Mouse (Mus musculus): Measurements from ENCODE around the gene Fam167b. TPM values are rescaled to one million over a fixed set of nuclear protein-coding genes. Genes with fewer than 3 reads are reported as not detected.

The Fam167b gene
- total RNA-seq, 2 experiments from 2014 or later = not detected

Small RNA genes lying within 50 kb of the gene (microRNA-seq; reads per million reads assigned to microRNA genes)
- not detected for gene Mir8119

Other genes starting within 250 kb of the Fam167b start
- gene Rbbp4, start 243.2 kb downstream of the Fam167b start, total RNA-seq (2021) = 100 to 1,000 TPM; 115 to 123 TPM
- 10 to 100 TPM; 24.6 to 28.4 TPM for gene Zbtb8os, start 242.9 kb downstream of the Fam167b start, total RNA-seq (2021)
- gene Zbtb8a, start 200.4 kb downstream of the Fam167b start, total RNA-seq (2021) = 1 to 10 TPM; 4.7 to 6.5 TPM
- 1 to 10 TPM; 4.3 to 4.9 TPM for gene Zbtb8b, start 137.7 kb downstream of the Fam167b start, total RNA-seq (2021)
- gene Bsdc1, start 117.0 kb downstream of the Fam167b start, total RNA-seq (2021) = 10 to 100 TPM; 56.3 to 62.4 TPM
- gene Tssk3, start 87.5 kb downstream of the Fam167b start, total RNA-seq (2021) = under 1 TPM; 0.42 to 0.52 TPM
- gene Fam229a, start 87.4 kb downstream of the Fam167b start, total RNA-seq (2021) = not detected
- gene Marcksl1, start 65.0 kb downstream of the Fam167b start, total RNA-seq (2021) = 100 to 1,000 TPM; 150 to 174 TPM
- 10 to 100 TPM; 27.0 to 27.4 TPM for gene Hdac1, start 35.8 kb downstream of the Fam167b start, total RNA-seq (2021)
- 1 to 10 TPM; 2.1 to 2.6 TPM for gene Lck, start 4.9 kb downstream of the Fam167b start, total RNA-seq (2021)
- gene Eif3i, start 22.1 kb upstream of the Fam167b start, total RNA-seq (2021) = 100 to 1,000 TPM; 121 to 140 TPM
- gene Tmem234, start 22.1 kb upstream of the Fam167b start, total RNA-seq (2021) = 10 to 100 TPM; 92.2 to 93.7 TPM
- 1 to 10 TPM; 2.9 to 7.7 TPM for gene Dcdc2b, start 35.7 kb upstream of the Fam167b start, total RNA-seq (2021)
- 10 to 100 TPM; 27.5 to 36.2 TPM for gene Iqcc, start 40.5 kb upstream of the Fam167b start, total RNA-seq (2021)
- gene Ccdc28b, start 45.4 kb upstream of the Fam167b start, total RNA-seq (2021) = 10 to 100 TPM; 53.7 to 60.8 TPM
- 10 to 100 TPM; 40.2 to 45.3 TPM for gene Txlna, start 62.5 kb upstream of the Fam167b start, total RNA-seq (2021)
- 100 to 1,000 TPM in 1 of 2 experiments, 10 to 100 TPM in 1; 93.3 to 101 TPM for gene Kpna6, start 94.2 kb upstream of the Fam167b start, total RNA-seq (2021)
- 10 to 100 TPM; 10.3 to 18.0 TPM for gene Tmem39b, start 118.3 kb upstream of the Fam167b start, total RNA-seq (2021)
- gene Khdrbs1, start 163.8 kb upstream of the Fam167b start, total RNA-seq (2021) = 10 to 100 TPM; 85.2 to 94.1 TPM
- gene Ptp4a2, start 232.7 kb upstream of the Fam167b start, total RNA-seq (2021) = 100 to 1,000 TPM; 119 to 127 TPM

Data from left cerebral cortex, postnatal 36 days (tissue).